Mouse (Mus musculus) bone marrow macrophage, adult 2 months (primary cell): ENCODE measurements around the gene Gnptab.

Source experiments
- CTCF ChIP-seq: IDR thresholded peaks from 2 replicates; pipeline ENCODE4 v1.5.1; 2012; ENCODE audit warnings: low read depth, mild to moderate bottlenecking, low read length, moderate library complexity
- POLR2A ChIP-seq: IDR thresholded peaks from 2 replicates; pipeline ENCODE4 v1.6.1; 2012; ENCODE audit warnings: mild to moderate bottlenecking, low read depth, low read length, borderline replicate concordance

DNA sequence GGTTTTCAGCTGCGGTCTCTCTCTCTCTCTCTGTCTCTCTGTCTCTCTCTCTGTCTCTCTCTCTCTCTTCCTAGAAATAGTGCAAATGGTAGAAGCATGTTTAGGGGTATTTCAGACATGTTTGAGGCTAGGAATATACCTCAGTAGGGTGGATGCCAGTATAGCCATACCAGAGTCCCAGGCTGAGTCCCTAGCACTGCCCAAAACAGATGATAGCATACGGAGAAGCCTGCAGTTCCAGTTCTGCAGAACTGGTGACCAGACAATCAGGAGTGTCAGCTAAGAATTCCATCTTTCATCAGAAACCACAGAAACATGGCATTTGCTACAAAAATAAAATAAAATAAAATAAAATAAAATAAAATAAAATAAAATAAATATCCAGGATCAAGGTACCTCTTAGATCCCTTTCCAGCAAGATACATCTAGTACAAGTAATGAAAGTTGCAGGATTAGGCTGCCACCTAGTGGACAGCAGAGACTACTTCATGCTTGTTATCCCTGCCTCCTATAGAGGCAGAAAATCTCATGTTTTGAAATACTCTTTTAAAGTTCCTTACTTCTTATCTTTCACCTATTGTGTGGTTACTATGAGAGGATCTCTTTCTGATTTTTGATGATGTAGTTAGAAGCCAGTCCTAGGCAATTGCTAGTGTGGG is 47.4 kb downstream of the Gnptab start:
- TF ChIP-seq CTCF (no peak), POLR2A (no peak)
